Mouse (Mus musculus) thymus, adult 2 months (tissue): ENCODE data around the gene Bri3bp. TPM values are rescaled to one million over a fixed set of nuclear protein-coding genes. Genes with fewer than 3 reads are reported as not detected.

ENCODE experiments used
- DNase-seq: peaks from one replicate; pipeline ENCODE4 v3.0.0; 2021
- H3K27ac ChIP-seq: fragments of 200-500 bp; 2 replicates; pipeline ENCODE4 v1.5.1; 2012; ENCODE audit warnings: low read length, control low read depth; ENCODE audit not compliant: control insufficient read depth, insufficient read depth
- H3K27me3 ChIP-seq: fragments of 200-500 bp; 2 replicates; pipeline ENCODE4 v1.6.1; 2012; ENCODE audit warnings: mild to moderate bottlenecking, low read length, moderate library complexity, mixed read lengths; ENCODE audit not compliant: control insufficient read depth, insufficient read depth
- H3K36me3 ChIP-seq: fragments of 200-500 bp; 2 replicates; pipeline ENCODE4 v1.6.1; 2012; ENCODE audit warnings: mild to moderate bottlenecking, low read length, moderate library complexity; ENCODE audit not compliant: control insufficient read depth, insufficient read depth
- H3K4me1 ChIP-seq: fragments of 200-500 bp; replicated peaks from 2 replicates; pipeline ENCODE4 v1.6.1; 2012; ENCODE audit warnings: low read length; ENCODE audit not compliant: control insufficient read depth, insufficient read depth
- H3K4me3 ChIP-seq: fragments of 200-500 bp; 2 replicates; pipeline ENCODE4 v1.5.1; 2012; ENCODE audit warnings: mild to moderate bottlenecking, low read length, control low read depth, moderate library complexity; ENCODE audit not compliant: control insufficient read depth, insufficient read depth
- CTCF ChIP-seq: fragments of 200-500 bp; IDR thresholded peaks from 2 replicates; pipeline ENCODE4 v1.5.1; 2012; ENCODE audit warnings: mild to moderate bottlenecking, control low read depth, low read length, moderate library complexity, borderline replicate concordance; ENCODE audit not compliant: control insufficient read depth, poor library complexity, insufficient read depth; ENCODE audit errors: extremely low read depth
- POLR2A ChIP-seq: fragments of 200-500 bp; IDR thresholded peaks from 2 replicates; pipeline ENCODE4 v1.6.1; 2012; ENCODE audit warnings: mild to moderate bottlenecking, low read length, control low read depth, moderate library complexity; ENCODE audit not compliant: control insufficient read depth, poor library complexity, insufficient read depth; ENCODE audit errors: extremely low read depth
- WGBS: fragments of 180-500 bp; shearing (Covaris S2); methylation state at CpG from one replicate; pipeline ENCODE4 v1.1.7; 2018; 5-methylcytosine and 5-hydroxymethylcytosine counted together
- polyA plus RNA-seq: library from polyadenylated mRNA; depleted of rRNA; stranded (reverse); fragments of >200 nt; gene quantifications from 2 replicates; pipeline ENCODE4 v1.2.3, GENCODE M21; 2012

The Bri3bp gene
- polyA plus RNA-seq, 1 experiment = 22.7 TPM

DNA sequence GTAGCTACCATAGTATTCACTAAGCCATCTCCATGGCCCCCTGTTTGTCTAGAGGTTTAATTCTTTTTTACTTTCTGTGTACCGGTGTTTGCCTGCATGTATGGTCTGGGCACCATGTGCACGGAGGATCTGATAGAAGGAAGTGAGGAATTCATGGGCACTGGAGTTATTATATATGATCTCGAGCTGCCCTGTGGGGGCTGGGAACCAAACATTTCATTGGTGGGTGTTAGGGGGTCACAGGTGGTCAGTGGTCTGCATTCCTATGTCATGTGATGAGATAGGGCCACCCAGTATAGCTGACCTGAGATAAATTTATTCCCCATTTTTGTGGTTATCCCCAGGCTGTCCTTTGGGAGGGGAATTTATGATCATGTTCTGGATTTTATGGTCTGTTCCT lies 46.4 kb upstream of the Bri3bp start:
- DNase-seq = no peak
- Histone ChIP-seq H3K36me3 (no peaks in the 10 kb centered on the region), H3K4me1 (peaks cover 22% of the 10 kb centered on the region), H3K27me3 (no peaks in the 10 kb centered on the region), H3K27ac (no peak overlapping the region), H3K4me3 (no peak overlapping the region)
- WGBS = 57% methylated on average over 3 of the region's 3 CpGs
- TF ChIP-seq POLR2A = no peak
- no peak for TF ChIP-seq CTCF

DNA sequence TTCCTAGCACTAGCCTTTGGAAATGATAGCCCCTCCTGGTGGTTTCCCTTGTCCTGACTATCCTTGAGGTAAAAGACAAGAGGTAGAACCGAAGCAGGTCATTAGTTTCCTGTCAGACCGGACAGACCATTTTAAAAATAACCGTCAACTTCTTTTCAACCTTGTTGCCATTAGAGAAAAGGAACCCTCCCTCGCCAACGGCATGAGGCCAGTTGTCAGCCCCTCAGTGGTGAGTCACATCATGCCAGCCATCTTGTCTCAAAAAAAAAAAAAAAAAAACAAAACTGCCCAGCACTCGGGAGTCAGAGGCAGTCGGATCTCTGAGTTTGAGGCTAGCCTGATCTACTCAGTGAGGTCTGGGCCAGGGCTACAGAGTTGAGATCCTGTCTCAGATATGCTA lies 40.5 kb upstream of the Bri3bp start:
- Histone ChIP-seq H3K4me1 (peaks cover 10% of the 10 kb centered on the region; the same call in 1 of the 2 replicates), H3K27me3 (no peaks in the 10 kb centered on the region), H3K4me3 (no peak overlapping the region), H3K36me3 (no peaks in the 10 kb centered on the region), H3K27ac (no peak overlapping the region)
- TF ChIP-seq POLR2A = no peak
- no peak for TF ChIP-seq CTCF
- no peak for DNase-seq
- 86% methylated on average over 7 of the region's 7 CpGs for WGBS

DNA sequence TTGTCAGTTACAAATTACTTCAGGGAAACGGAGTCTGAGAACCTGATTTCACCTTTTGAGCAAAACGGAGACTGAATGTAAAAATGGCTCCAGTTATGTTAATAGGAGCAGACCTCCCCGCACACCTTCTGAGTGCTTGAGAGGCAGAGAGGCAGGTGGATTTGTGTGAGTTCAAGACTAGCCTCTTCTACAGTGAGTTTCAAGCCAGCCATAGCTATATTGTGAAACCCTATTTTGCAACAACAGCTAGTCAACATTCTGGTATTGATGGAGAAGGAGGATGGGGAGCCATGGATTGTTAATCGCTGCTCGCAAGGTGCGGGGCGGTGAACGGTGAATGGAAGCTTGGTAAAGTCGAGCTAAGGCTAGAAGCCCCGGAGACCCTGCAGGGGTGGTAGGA lies 38.9 kb upstream of the Bri3bp start:
- TF ChIP-seq POLR2A (no peak), CTCF (no peak)
- no peak for DNase-seq
- WGBS = 96% methylated on average over 10 of the region's 10 CpGs
- H3K4me1 ChIP-seq = peaks cover 22% of the 10 kb centered on the region
- no peak overlapping the region for H3K27ac ChIP-seq
- H3K36me3 ChIP-seq = no peaks in the 10 kb centered on the region
- H3K4me3 ChIP-seq = no peak overlapping the region
- no peaks in the 10 kb centered on the region for H3K27me3 ChIP-seq

DNA sequence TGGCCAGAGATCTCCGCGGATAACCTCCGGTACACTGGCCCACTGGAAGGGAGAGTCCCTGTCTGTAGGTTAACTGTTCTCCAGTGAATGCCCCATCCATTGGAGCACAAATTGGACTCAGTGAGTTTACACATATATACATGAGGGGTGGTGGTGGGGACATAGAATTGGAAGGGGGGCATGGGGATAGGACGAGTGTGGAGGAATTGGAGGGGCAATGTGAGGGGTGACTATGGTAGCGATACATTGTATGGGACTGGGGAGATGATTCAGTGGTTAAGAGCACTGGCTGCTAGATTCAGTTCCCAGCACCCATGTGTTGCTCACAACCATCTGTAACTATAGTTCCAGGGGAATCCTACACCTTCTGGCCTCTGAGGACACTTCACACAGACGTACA lies 38.4 kb upstream of the Bri3bp start:
- 95% methylated on average over 6 of the region's 6 CpGs for WGBS
- Histone ChIP-seq H3K4me3 (no peak overlapping the region), H3K27ac (no peak overlapping the region), H3K36me3 (no peaks in the 10 kb centered on the region), H3K27me3 (no peaks in the 10 kb centered on the region), H3K4me1 (peaks cover 22% of the 10 kb centered on the region)
- no peak for DNase-seq
- no peak for TF ChIP-seq CTCF
- no peak for TF ChIP-seq POLR2A

DNA sequence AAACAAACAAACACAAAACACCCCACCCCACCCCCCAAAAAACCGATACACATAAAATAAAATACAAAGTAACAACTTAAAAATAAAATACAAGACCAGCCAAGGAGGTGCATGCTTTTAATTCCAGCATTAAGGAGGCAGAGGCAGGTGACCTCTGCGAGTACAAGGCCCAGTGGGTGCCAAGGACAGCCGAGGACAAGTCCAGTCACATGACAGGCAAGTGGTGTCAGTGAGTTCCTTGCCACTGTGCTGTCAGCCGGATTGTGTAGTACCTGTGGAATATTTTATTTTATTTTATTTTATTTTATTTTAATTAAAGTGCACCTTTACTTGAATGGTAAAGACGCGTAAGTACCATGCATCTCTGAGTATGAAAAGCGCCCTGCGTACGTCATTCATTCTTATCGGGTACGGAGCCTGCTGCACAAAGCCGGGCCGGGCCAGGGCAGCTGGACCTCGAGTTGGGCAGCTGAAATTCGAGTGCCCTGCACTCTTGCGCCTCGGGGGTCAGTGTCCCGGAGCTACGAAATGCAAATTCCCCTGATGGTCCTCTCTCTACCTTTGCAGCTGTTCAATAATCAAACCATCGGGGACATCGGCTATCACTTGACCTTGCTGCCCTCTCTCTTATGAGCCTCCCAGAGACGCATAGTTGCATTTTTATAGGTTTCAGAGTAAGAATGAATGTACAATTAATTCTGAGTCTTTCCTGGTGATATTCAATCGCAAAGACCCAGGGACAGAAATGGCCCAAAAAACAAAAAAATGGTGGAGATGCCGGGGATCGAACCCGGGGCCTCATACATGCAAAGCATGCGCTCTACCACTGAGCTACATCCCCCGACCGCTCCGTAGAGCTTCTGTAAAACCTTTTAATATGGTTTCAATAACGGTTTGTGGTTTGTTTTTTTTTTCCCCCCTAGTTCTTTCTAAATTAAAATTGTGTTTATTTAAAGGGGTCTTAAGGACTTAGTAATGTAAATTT lies 37.6 kb upstream of the Bri3bp start:
- WGBS = 46% methylated on average over 31 of the region's 31 CpGs
- peak; percentile 64 for DNase-seq
- TF ChIP-seq CTCF (no peak), POLR2A (no peak)
- H3K36me3 ChIP-seq = no peaks in the 10 kb centered on the region
- H3K27me3 ChIP-seq = no peaks in the 10 kb centered on the region
- H3K4me1 ChIP-seq = peaks cover 22% of the 10 kb centered on the region
- no peak overlapping the region for H3K27ac ChIP-seq
- H3K4me3 ChIP-seq = no peak overlapping the region

DNA sequence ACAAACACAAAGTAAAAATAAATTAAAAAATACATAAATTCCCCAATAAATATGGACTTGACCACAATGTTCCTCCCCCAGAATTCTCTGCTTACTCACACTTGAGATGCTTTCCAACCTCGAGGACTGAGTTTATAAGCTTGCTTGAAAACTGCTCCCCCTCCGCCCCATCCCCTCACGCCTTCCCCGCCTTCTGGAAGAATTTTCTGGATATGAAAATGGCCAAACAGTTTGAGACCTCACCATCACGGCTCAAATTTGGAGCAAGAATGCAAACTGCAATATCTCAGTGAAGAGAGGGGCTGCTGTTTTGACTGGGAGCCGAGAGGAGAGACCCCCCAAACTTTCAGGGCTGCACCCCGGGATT lies 36.8 kb upstream of the Bri3bp start:
- peak; percentile 42 for DNase-seq

More for the DNA sequence above, 36.8 kb upstream of the Bri3bp start:
- under 1% methylated on average over 7 of the region's 7 CpGs for WGBS
- Histone ChIP-seq H3K27me3 (no peaks in the 10 kb centered on the region), H3K36me3 (no peaks in the 10 kb centered on the region), H3K4me1 (peaks cover 22% of the 10 kb centered on the region), H3K4me3 (peak overlapping the region; percentile 61), H3K27ac (peak overlapping the region; percentile 80)
- TF ChIP-seq CTCF = no peak
- TF ChIP-seq POLR2A = no peak
